Mouse (Mus musculus): ENCODE measurements around the gene Cntln. TPM values are rescaled to one million over a fixed set of nuclear protein-coding genes. Genes with fewer than 3 reads are reported as not detected.

Gene Cntln
- 2.1 and 2.2 TPM in 2 replicates for polyA plus RNA-seq (2012; rRNA removed)

GRCm38 (mm10) chr4:84884111-84884538, at the start of gene Cntln:
TSS of gene Cntln (plus strand) at chr4:84884309.

Other genes with a start within 250 kb of the Cntln start
- gene Bnc2, start 209.0 kb upstream of the Cntln start, polyA plus RNA-seq (2012; rRNA removed) = 0.10 and 0.12 TPM in 2 replicates